Mouse (Mus musculus) lung, postnatal 0 days (tissue): ENCODE results near the gene Psmd8.

Experiments used
- CTCF ChIP-seq: IDR thresholded peaks from 2 replicates; pipeline ENCODE4 v1.5.1; 2016; ENCODE audit warnings: antibody characterized with exemption, mild to moderate bottlenecking
- EP300 ChIP-seq: IDR thresholded peaks from 2 replicates; pipeline ENCODE4 v1.6.1; 2016; ENCODE audit warnings: antibody characterized with exemption, mild to moderate bottlenecking, control low read depth

DNA sequence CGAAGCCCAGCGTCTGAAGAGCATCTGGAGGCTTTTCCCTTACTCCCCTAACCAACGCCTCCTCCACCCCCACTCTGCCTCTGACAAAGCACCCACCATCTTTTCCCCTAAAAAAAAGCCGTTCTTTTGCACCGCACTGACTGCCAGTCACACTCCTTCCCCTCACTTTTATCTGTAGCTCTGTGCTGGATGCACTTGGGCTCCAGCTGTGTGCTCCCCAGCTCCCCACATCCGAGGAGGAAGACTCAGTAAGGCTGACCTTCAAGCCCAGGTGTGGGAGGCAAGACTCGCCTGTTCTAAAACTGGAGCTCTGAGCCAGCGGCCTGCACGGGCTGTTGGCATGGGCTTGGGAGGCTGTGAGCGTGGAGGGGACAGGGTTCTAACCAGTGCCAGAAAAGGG is 29.0 kb downstream of the Psmd8 start:
- TF ChIP-seq CTCF = no peak
- TF ChIP-seq EP300 = no peak
